Mouse (Mus musculus) brain, embryonic 14.5 days (tissue): Measurements from ENCODE around the gene Erbb4.

Source experiments
- CTCF ChIP-seq: fragments of 200-500 bp; IDR thresholded peaks from 2 replicates; pipeline ENCODE4 v1.5.1; 2012; ENCODE audit warnings: inconsistent platforms, mild to moderate bottlenecking, moderate library complexity, borderline replicate concordance; ENCODE audit not compliant: insufficient read depth, insufficient read length; ENCODE audit errors: extremely low read depth
- POLR2A ChIP-seq: fragments of 200-500 bp; IDR thresholded peaks from 2 replicates; pipeline ENCODE4 v1.6.1; 2012; ENCODE audit warnings: mild to moderate bottlenecking, inconsistent platforms, borderline replicate concordance; ENCODE audit not compliant: poor library complexity, insufficient read depth, insufficient read length, severe bottlenecking; ENCODE audit errors: extremely low read depth

DNA sequence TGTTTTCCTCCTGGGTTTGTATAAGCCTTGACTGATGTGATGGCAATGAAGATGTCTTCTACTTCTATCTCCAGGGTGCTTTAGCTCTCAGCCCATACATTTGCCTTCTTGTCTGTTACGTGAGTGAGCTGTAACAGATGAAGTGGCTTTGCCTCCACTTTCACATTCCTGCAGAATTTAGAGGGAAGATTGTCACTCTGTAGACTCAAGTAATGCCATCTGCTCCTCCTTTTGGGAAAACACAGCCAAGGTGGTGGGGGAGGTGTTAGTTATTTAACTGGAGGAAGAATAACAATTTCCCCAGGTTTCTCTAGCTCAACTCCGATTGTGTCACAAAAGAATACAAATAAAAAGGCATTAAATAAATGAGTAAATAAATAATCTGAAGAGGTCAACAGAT, 301.1 kb downstream of the Erbb4 start:
- TF ChIP-seq POLR2A (no peak), CTCF (no peak)
